Mouse (Mus musculus) lung, postnatal 4 days (tissue): ENCODE measurements around the gene Nsd1.
A peak's percentile ranks its signal among the peaks of the same experiment; 100 is the strongest.
"Not testable (repeated sequence)": the region's sequence is repeated elsewhere in the genome, so short reads cannot be mapped to it uniquely, and the experiment has no call there.

Source experiments
- DNase-seq, 2 experiments: peaks; one replicate each; pipeline ENCODE4 v3.0.0; 2021

Gene Nsd1

DNA sequence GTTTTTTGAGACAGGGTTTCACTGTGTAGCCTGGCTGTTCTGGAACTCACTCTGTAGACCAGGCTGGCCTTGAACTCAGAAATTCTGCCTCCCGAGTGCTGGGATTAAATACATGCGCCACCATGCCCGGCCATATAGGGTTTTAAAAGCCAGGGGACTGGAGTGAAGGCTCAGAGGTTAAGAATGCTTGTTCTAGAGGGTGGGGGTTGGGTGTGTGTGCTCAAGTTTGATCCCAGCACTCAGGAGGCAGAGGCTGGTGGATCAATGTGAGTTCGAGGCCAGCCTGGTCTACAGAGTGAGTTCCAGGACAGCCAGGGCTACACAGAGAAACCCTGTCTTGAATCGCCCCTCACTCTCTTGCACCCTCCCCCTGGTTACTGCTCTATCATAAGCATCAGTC lies 18.0 kb upstream of the Nsd1 start:
- DNase-seq = no peak

GRCm38 (mm10) chr13:55202758-55203157 lies 6.8 kb upstream of the Nsd1 start:
- not testable (repeated sequence) for DNase-seq

DNA sequence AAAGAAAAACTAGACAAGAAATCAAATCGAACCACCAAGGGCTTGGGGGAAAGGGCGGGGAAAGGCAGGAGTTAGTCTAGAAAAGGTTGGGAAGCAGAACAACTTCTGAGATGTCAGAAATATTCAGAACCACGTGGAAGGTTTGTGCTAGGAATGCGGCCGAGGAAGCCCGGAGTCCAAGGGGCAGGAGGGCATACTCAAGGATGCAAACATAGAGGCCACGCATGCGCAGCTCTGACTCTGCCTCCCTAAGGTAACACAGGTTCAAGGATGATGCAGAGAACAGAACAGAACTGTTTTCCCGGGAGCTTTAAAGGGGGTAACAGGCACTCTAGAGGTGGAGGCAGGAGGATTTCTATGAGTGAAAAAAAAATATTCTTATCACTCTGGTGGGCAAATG lies 5.8 kb upstream of the Nsd1 start:
- peak in 1 of 2 experiments; percentile 37 for DNase-seq

DNA sequence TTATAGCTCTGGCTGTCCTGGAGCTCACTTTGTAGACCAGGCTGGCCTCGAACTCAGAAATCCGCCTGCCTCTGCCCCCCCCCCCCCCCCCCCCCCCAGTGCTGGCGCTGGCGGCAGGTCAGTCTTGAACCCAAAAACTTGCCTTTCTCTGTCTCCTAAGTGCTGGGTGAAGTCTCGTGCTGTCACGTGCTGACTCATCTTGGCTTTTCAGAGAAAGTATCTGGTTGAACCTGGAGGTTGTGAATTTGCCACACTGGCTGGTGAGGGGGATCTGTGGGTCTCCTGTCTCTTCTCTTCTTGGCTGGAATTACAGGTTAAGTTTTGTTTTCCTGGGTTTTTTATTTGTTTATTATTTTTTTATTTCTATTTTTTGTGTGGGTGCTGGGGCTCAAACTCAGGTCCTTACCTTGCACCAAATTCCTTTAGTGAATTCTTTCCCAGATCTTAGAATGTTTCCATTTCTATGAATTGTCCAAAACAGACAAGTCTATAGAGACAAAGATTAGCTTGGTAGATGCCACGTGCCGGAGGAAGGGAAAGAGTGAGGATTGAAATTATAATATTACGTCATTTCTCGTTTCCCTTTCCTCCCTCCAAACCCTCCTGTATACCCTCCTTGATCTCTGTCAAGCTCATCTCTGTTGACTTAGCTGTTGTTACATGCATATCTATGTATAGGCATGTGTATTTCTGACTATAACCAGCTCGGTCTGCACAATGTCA lies 4.8 kb upstream of the Nsd1 start:
- no peak for DNase-seq

- DNase-seq = no peak
Measured at GRCm38 (mm10) chr13:55205448-55206205, 4.0 kb upstream of the Nsd1 start.

GRCm38 (mm10) chr13:55208837-55209648 lies 539 bp upstream of the Nsd1 start:
- peak in 1 of 2 experiments; percentile 29 for DNase-seq

DNA sequence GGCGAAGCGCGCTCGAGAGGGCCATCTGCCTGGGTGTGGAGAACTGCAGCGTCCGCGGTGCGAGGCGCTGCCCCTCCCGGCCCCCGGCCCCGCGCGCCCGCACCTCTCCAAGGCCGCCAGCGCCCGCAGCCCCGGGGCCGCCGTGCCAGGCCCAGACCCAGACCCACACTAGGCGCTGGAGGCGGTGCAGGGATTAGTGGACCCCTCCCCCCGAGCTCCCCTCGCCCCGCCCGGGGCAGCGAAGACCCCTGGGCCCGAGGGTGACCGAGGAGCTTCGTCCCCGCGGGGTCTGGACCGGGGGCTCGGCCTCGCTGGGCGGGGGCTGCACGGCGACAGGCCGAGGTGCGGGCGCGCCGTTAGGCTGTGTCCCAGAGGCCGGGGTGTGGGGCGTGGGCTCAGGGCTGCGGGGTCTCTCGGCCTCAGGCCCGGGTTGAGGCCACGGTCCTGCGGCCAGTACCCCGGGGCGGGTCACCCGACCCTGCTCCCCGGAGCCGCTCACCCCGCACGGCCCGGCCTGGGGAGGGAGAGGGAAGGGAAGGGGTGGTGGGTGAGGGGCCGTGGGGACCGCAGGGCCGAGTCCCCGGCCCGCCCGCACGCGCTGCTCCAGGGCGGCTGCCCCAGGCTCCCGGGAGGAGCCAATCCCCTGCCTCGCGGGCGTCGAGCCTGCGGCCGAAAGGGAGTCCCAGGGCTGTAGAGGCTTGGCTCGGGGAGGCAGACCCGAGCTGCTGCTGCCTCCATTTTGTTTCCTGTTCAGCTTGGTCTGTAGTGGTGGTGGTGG lies 800 bp downstream of the Nsd1 start:
- peak; percentile 82 to 84 for DNase-seq

GRCm38 (mm10) chr13:55210971-55211220 lies 1.3 kb downstream of the Nsd1 start:
- peak in 1 of 2 experiments; percentile 87 for DNase-seq

DNA sequence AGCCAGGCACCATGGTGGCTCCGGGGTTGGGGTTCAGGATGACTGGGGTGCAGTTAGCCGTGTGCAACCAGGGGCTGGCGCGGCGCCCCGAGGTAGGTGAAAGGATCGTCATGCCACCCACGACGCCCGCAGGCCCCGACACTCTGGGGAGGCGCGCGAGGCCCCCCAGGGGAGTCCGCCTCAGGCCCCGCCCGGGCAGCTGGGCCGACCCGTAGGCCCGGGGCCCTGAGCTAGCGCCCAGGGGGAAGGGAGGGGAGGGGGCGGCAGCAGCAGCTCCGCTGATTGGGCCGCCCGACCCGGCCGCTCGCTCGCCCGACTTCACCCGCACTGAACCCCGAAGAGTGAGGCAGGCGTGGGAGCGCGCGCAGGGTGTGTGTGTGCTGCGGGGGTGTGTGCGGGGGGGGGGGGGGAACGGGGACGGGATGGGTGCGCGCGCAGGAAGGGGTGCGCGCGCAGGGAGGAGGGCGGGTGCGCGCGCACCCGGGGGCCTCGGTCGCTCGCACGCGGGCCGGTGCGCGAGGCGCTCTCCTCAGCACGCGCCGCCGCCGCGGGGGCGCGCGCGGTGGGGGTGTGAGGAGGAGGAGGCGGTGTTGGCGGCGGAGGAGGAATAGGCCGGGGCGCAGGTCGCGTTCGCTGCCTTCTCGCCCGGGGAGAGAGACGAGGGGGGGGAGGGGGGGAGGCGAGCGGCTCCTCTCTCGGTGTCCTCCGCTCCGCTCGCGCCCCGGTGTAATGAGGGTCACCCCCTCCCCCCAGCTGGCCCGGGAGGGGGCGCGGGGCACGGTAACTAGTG lies 1.8 kb downstream of the Nsd1 start:
- DNase-seq = peak; percentile 91 to 95

- DNase-seq = peak; percentile 70 to 81
Measured at GRCm38 (mm10) chr13:55212011-55212360, 2.4 kb downstream of the Nsd1 start.

GRCm38 (mm10) chr13:55212361-55213137 lies 3.0 kb downstream of the Nsd1 start:
- peak; percentile 80 to 81 for DNase-seq

DNA sequence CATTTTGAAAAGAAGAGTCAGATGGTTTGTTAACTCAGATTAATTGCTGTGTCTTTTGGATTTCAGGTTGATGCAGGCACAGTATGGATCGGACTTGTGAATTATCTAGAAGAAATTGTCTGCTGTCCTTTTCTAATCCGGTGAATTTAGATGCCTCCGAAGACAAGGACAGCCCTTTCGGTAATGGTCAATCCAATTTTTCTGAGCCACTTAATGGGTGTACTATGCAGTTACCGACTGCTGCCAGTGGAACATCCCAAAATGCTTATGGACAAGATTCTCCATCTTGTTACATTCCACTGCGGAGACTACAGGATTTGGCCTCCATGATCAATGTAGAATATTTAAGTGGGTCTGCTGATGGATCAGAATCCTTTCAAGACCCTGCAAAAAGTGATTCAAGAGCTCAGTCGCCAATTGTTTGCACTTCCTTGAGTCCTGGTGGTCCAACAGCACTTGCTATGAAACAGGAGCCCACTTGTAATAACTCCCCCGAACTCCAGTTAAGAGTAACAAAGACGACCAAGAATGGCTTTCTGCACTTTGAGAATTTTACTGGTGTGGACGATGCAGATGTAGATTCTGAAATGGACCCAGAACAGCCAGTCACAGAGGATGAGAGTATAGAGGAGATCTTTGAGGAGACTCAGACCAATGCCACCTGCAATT lies 3.7 kb downstream of the Nsd1 start:
- no peak for DNase-seq

GRCm38 (mm10) chr13:55224364-55224763 lies 14.8 kb downstream of the Nsd1 start:
- no peak for DNase-seq

DNA sequence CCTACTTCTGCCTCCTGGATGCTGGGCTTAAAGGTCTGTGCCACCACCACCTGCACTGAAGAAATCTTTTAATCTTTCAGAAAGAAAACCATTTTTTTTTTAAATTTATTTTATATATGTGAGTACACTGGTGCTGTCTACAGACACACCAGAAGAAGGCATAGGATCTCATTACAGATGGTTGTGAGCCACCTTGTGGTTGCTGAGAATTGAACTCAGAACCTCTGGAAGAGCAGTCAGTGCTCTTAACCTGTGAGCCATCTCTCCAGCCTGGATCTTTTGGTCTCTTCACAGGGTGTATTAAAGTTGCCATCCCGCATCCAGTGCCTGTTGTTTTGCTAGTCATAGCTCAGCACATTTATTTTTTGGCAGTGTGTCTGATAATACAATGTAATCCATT lies 21.1 kb downstream of the Nsd1 start:
- no peak for DNase-seq

GRCm38 (mm10) chr13:55243205-55243604 lies 33.6 kb downstream of the Nsd1 start:
- DNase-seq = no peak

DNA sequence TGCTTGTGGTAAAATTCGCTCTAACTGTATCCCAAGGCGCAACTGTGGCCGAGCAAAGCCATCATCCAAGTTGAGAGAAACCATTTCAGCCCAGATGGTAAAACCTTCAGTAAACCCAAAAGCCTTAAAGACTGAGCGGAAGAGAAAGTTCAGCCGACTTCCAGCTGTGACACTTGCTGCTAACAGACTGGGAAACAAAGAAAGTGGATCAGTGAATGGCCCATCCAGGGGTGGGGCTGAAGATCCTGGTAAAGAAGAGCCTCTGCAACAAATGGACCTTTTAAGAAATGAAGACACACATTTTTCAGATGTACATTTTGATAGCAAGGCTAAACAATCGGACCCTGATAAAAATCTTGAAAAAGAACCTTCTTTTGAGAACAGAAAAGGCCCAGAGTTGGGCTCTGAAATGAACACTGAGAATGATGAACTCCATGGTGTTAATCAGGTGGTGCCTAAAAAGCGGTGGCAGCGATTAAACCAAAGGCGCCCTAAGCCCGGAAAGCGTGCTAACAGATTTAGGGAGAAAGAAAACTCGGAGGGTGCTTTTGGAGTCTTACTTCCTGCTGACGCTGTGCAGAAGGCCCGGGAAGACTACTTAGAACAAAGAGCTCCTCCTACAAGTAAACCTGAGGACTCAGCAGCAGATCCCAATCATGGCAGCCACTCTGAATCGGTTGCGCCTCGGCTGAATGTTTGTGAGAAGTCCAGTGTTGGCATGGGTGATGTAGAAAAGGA lies 37.9 kb downstream of the Nsd1 start:
- no peak for DNase-seq

- DNase-seq = no peak
Measured at GRCm38 (mm10) chr13:55249246-55249645, 39.7 kb downstream of the Nsd1 start.

GRCm38 (mm10) chr13:55252820-55253219 lies 43.2 kb downstream of the Nsd1 start:
- no peak for DNase-seq

DNA sequence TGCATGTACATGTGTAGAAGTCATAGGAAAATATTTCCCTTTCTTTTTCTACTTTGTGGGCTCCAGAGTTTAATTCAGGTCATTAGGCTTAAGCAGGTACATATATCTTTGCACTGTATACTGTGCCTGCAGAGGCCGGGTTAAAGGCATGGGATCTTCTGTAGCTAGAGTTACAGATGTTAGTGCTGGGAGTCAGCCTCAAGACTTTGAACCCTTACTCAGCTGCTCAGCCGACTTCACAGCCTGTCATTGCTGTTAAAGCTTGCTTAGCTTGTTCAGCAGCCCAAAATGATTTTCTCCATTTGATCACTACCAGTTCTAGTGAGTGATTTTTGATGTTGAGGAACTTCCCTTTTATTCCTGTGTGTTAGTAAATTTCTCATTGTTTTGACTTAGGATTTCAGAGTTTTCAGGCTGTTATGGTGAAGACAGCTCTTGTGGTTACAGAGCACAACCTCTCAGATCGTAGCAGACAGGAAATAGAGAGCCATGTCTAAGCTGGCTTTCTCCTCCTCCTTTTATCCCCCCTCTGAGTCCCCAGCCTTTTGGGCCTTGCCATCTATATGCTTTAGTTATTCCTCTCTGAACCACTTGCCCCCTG lies 45.6 kb downstream of the Nsd1 start:
- DNase-seq = no peak

DNA sequence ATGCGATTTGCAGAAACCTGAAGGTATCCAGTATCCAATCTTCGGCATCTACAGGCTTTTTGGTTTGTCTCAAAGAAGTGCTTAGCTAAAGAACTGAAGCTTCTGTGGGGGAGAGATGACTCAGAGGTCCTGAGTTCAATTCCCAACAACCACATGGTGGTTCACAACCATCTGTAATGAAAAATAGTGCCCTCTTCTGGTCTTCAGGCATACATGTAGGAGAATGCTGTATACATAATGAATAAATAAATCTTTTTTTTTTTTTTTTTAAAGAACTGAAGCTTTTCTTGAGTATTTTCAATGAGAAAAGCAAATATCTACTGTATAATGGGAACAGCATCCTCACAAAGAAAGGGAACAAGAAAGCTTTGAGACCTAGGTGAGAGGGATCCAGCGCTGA lies 49.1 kb downstream of the Nsd1 start:
- DNase-seq = no peak
